Mouse (Mus musculus) gastrocnemius, adult 8-10 months (tissue): Measurements from ENCODE around the gene Rdh16f1. TPM values are rescaled to one million over a fixed set of nuclear protein-coding genes. Genes with fewer than 3 reads are reported as not detected.
"Not testable (repeated sequence)": the region's sequence is repeated elsewhere in the genome, so short reads cannot be mapped to it uniquely, and the experiment has no call there.

Experiments used
- DNase-seq, 2 experiments: peaks; one replicate each; pipeline ENCODE4 v3.0.0; 2022; ENCODE audit warnings: low spot score in 2 of 2
- total RNA-seq, 4 experiments: library from RNA; stranded (reverse); gene quantifications; 2 replicates each; pipeline ENCODE4 v1.2.4; 2022

Rdh16f1 gene
- total RNA-seq, 4 experiments from 2014 or later, result 0.48 to 0.75 TPM; not detected in 2

DNA sequence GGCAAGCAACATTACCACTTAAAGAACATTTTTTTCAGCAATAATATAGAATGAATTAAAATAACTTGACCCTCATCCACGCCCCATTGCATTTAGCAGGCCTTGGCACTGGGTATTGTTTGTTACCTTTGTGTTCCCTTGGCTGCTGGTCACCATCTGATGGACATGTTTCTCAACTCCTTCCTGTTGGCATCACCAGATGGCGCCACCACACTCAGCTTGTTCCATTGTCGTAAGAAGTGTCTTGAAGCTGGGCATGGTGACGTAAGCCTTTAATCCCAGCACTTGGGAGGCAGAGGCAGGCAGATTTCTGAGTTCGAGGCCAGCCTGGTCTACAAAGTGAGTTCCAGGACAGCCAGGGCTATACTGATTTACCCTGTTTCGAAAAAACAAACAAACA lies 65.8 kb downstream of the Rdh16f1 start:
- no peak for DNase-seq

DNA sequence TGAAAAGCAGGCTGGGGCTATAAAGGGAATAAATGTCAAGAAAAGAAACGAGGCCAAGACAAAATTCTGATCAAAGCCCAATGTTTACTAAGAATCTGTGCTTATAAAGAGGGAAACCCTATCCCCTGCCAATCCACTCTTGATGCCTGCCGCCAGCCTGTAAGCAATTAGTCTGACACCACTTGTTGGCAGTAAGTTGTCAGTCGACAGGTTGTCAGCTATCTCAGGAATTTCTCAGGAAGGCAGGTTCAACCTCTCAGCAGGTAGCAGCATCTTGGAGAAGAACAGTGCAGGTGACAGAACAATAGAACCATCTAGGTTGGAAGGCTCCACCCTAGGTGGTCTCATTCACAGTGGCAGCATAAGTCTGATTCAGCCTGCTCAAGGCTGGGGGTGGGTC lies 69.5 kb downstream of the Rdh16f1 start:
- DNase-seq, result no peak

DNA sequence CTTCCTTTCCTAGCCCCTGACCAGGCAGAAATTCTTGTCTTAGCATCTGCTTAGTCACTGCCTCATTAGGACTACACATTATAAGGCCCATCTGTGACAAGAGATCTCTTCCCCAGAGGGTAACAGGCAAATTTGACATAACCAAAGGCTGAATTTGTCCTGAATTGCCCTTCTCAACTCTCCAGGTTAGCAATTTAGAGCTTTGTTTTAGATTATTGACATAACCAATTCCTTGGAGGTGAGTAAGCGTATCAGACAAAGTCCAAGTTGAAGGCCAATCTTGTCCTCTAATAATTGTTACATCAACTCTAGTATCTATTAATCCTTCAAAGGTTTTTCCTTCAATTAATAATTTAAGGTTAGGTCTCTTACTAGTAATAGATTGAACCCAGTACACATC lies 74.6 kb downstream of the Rdh16f1 start:
- not testable (repeated sequence) for DNase-seq

DNA sequence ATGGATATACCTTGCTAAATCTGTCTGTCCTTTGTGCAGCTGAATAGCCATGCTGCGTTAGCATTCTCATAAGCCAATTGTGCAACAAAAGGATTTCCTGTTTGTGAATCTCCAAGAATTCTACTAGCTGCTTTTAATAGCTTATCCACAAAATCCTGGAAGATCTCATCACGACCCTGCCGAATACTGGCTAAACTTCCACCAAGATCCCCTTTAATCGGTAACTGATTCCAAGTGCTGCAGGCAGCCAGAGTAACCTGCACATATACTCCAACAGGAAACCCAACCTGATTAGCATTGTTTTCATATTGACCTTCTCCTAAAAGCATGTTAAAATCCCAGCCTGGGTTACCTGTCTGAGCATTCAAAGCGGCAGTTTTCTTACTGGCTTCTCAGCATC lies 75.7 kb downstream of the Rdh16f1 start:
- no peak for DNase-seq

DNA sequence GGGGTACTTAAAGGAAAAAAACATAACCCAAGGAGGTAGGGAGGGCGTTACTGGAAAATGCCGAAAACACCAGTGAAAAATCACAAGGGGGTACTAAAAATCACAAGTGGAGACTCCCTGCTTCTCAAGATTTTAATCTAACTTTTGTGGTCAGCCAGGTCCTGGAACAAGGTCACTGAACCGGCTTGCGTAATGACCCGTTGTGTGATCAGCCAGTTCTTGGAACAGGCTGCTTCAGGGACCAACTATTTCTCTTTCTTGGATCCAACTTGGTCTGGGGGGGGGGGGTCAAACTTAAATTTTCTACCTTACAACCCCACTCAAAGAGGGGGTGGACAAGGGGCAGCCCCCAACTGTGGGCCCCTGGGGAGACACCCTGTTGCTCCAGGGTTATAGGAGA lies 78.2 kb downstream of the Rdh16f1 start:
- not testable (repeated sequence) for DNase-seq

DNA sequence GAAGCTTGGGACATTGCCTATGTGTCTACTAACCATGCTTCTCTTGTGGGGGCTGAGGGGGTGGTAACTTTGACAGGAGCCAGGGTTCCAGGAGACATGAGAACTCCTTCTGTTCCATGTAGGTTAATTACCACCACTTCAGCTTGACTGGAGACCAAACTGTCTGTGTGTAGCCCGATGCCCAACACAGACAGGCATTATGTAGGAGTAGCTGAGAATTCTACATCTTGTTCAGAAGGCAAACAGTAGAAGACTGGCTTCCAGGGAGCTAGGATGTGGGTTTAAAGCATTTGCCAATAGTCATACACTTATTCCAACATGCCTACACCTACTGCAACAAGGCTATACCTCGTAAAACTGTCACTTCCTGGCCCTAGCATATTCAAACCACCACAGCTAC lies 79.0 kb downstream of the Rdh16f1 start:
- no peak for DNase-seq

DNA sequence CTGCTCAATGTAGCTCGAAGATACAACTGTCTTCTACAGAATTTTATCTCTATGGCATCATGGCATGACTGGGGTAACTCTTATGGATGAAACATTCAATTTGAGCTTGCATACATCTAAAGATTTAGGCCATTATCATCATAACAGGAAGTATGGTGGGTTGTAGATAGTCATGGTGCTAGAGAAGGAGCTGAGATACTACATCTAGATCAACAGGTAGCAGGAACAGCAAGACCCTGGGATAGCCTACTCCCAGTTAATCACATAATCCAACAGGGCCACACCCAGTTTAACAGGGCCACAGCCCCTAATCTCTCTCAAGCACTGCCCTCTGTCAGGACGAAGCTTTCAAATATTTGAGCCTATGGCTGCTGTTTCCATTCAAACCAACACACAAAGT lies 81.2 kb downstream of the Rdh16f1 start:
- DNase-seq, result no peak

Other genes with a start within 250 kb of the Rdh16f1 start
- 10 to 100 TPM in 1 of 4 experiments, 1 to 10 TPM in 3; 4.6 to 11.1 (median 7.6) TPM for gene Ndufa4l2, start 244.8 kb upstream of the Rdh16f1 start, total RNA-seq
- gene Shmt2, start 237.3 kb upstream of the Rdh16f1 start, total RNA-seq, result 10 to 100 TPM; 20.3 to 23.0 (median 22.8) TPM
- under 1 TPM in 2 of 4 experiments, not detected in 2; 0.16 to 0.27 TPM for gene Nxph4, start 225.2 kb upstream of the Rdh16f1 start, total RNA-seq
- gene Lrp1, start 138.6 kb upstream of the Rdh16f1 start, total RNA-seq, result 10 to 100 TPM; 25.5 to 45.5 (median 36.3) TPM
- 10 to 100 TPM; 14.1 to 15.3 (median 14.2) TPM for gene Stat6, start 116.8 kb upstream of the Rdh16f1 start, total RNA-seq
- 1 to 10 TPM; 2.0 to 2.6 (median 2.3) TPM for gene Nemp1, start 92.9 kb upstream of the Rdh16f1 start, total RNA-seq
- 1 to 10 TPM; 2.1 to 3.6 (median 2.8) TPM for gene Nab2, start 91.2 kb upstream of the Rdh16f1 start, total RNA-seq
- gene Myo1a, start 54.6 kb upstream of the Rdh16f1 start, total RNA-seq, result not detected
- gene Tac2, start 35.3 kb upstream of the Rdh16f1 start, total RNA-seq, result not detected
- gene Zbtb39, start 20.2 kb upstream of the Rdh16f1 start, total RNA-seq, result 1 to 10 TPM; 6.0 to 8.1 (median 6.4) TPM
- under 1 TPM; 0.34 to 0.48 (median 0.42) TPM for gene Gpr182, start 8.1 kb upstream of the Rdh16f1 start, total RNA-seq
- under 1 TPM in 1 of 4 experiments, not detected in 3; 0.11 TPM for gene Rdh1, start 66 bp upstream of the Rdh16f1 start, total RNA-seq
- gene Rdh9, start 16.6 kb downstream of the Rdh16f1 start, total RNA-seq, result under 1 TPM in 3 of 4 experiments, not detected in 1; 0.12 to 0.58 (median 0.56) TPM
- gene Rdh16, start 41.4 kb downstream of the Rdh16f1 start, total RNA-seq, result under 1 TPM in 1 of 4 experiments, not detected in 3; 0.11 TPM
- not detected for gene Rdh19, start 90.1 kb downstream of the Rdh16f1 start, total RNA-seq
- not detected for gene Rdh16f2, start 106.7 kb downstream of the Rdh16f1 start, total RNA-seq
- under 1 TPM in 1 of 4 experiments, not detected in 3; 0.40 TPM for gene Rdh7, start 129.0 kb downstream of the Rdh16f1 start, total RNA-seq
- not detected for gene Sdr9c7, start 138.7 kb downstream of the Rdh16f1 start, total RNA-seq
- gene Hsd17b6, start 247.8 kb downstream of the Rdh16f1 start, total RNA-seq, result not detected